Mouse (Mus musculus) megakaryocyte, embryonic 14.5 days (primary cell): ENCODE results near the gene Stpg1.

Experiments used
- FLI1 ChIP-seq: IDR thresholded peaks from 2 replicates; pipeline ENCODE4 v1.6.1; 2012; ENCODE audit warnings: low read length, inconsistent platforms, mixed read lengths
- GATA1 ChIP-seq: IDR thresholded peaks from 3 replicates; pipeline ENCODE4 v1.6.1; 2012; ENCODE audit warnings: mixed read lengths, low read length, inconsistent platforms, borderline replicate concordance

- TF ChIP-seq GATA1 (no peak), FLI1 (no peak)
These were observed 23.5 kb downstream of the Stpg1 start for GRCm38 (mm10) chr4:135518135-135518534.
